Mouse (Mus musculus) E14TG2a.4 (cell line): ENCODE data around the gene Nipsnap3b.

Experiments
- CTCF ChIP-seq: conservative IDR thresholded peaks from 2 replicates; pipeline ENCODE4 v1.5.1; 2014; ENCODE audit warnings: low read length
- NANOG ChIP-seq: IDR thresholded peaks from 2 replicates; pipeline ENCODE4 v1.6.1; 2014; ENCODE audit warnings: borderline replicate concordance, low read length, mixed read lengths
- POU5F1 ChIP-seq: IDR thresholded peaks from 2 replicates; pipeline ENCODE4 v1.6.1; 2014; ENCODE audit warnings: low read length, borderline replicate concordance

- no peak for TF ChIP-seq CTCF
- TF ChIP-seq POU5F1: no peak
- TF ChIP-seq NANOG: no peak
Observed at GRCm38 (mm10) chr4:53014421-53014820, 2.7 kb downstream of the Nipsnap3b start.
